Mouse (Mus musculus): ENCODE results near the gene Hdac10.

The Hdac10 gene

GRCm38 (mm10) chr15:89128382-89129350 is at the start of gene Hdac10:
Gene Hdac10, minus strand, starts transcription at chr15:89128700.
- DNase-seq = peak; percentile 99

DNA sequence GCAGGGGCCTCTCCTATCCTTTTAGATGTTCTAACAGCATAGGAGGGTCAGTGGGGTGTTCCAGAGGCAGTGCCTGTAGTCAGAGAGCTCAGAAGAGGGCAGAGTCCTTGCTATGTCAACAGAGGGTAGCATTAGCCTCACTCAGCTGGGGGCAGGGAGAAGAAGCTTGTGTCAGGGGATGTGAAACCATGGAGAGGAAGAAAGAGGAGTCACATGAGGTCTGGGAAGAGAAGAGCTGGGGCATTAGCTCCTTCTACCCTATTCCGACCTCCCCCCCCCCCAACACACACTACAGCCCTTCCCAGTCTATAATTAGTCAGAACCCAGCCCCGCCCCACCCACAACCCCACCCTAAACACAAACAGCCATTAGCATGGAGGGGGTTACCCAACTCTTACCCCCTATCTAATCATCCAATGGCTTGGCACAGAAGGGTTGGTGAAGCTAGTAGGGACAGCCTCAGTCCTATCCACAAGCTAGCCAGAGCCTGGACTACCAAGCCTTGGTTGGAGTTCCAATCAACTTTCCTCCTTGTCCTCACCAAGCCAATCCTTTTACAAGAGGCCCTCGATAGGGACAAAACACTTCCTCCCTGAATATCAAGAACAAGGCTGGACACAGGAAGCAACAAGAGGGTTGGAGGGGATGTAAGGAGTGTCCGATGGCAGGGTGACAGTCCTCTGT is 49.2 kb upstream of the Hdac10 start:
- peak; percentile 97 for DNase-seq

- peak; percentile 99 for DNase-seq
Observed at GRCm38 (mm10) chr15:89177121-89177520, 48.6 kb upstream of the Hdac10 start.

- no peak for DNase-seq
Observed at GRCm38 (mm10) chr15:89175411-89176155, 47.1 kb upstream of the Hdac10 start.

DNA sequence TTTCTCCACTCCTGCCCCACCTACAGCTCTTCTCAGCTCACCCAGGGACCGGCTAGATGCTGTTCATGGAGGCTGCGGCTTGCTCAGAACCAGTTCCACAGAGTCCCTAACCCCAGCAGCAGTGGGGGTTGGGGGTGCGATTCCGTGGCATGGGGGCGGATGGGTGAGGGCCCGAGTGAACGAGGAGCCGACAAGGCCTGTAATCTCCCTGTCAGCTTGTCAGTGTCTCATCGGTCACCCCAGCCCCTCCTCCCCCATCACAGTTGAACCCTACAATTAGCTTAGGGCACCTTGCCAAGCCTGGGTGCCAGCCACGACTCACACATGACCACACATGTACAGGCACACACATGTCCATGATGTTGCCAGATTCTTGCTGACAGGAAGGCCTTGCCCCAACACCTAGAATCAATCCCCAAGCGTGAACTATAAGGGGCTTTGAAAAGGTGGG is 46.4 kb upstream of the Hdac10 start:
- DNase-seq = no peak

GRCm38 (mm10) chr15:89173906-89174214 is 45.4 kb upstream of the Hdac10 start:
- peak; percentile 98 for DNase-seq

GRCm38 (mm10) chr15:89173024-89173905 is 44.8 kb upstream of the Hdac10 start:
- DNase-seq = peak; percentile 96

GRCm38 (mm10) chr15:89172276-89172935 is 43.9 kb upstream of the Hdac10 start:
- peak; percentile 96 for DNase-seq

DNA sequence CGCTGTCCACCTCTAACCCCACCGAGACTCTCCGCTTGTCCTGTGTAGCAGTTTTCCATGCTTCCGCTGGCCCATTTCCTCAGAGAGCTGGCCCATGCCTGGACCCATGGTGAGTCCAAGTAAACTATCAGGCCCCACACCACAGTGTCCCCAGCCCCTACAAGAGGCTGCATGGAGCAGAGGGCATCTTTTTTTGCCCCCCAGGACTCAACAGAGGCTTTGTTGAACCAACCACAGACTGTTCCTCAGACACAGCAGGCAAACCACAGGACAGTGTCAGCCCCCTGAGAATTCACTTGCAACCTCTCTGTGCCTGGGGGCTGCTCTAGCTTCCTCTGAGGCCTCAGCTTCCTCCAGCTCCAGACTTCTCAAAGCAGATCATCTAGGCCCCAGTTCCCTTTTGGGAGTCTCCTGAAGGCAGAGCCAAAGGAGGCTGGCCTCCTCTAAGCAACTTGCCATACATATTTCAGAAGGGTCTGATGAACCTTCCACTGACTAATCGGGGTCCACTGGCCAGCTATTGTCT is 43.1 kb upstream of the Hdac10 start:
- DNase-seq = peak; percentile 95

- DNase-seq = peak; percentile 97
Observed at GRCm38 (mm10) chr15:89170102-89170501, 41.6 kb upstream of the Hdac10 start.

- DNase-seq = peak; percentile 99
Observed at GRCm38 (mm10) chr15:89169431-89169830, 40.9 kb upstream of the Hdac10 start.

DNA sequence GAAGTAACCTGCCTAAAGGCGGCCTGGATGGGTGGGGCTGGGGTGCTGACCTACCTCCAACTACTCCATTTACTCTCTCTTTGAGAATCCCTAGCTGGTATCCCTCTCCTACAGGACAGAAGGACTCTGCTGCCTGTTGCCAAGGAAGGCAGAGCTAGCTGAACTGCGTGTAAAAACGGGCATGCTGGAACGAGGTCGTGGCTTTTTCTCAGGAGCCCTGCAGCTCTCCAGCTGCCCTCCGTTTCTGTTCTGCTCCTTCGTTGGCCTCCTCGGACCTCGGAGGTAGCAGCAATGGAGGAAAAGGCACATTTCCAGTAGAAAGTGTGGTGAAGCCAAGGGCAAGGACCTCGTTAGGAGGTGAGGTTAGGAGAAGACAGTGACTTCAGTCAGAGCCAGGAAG is 40.4 kb upstream of the Hdac10 start:
- no peak for DNase-seq

DNA sequence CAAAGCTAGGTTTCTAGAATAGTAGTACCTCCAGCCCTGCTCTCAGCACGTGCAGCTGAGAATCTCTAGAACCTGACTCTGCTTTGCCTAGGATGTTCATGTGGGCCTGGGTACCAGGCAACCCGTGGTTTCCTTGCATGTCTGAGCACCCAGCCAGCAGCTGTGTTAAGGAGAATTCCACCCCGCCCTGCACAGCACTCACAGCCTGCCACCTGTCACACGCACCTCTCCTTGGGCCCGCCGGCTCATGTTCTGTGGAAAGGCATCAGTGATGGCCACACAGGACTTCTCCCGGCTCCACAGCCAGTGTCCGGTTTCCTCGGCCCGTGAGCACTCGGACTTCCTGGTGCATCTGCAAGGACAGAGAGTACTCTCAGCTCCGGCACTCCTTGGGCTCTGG is 37.0 kb upstream of the Hdac10 start:
- no peak for DNase-seq

DNA sequence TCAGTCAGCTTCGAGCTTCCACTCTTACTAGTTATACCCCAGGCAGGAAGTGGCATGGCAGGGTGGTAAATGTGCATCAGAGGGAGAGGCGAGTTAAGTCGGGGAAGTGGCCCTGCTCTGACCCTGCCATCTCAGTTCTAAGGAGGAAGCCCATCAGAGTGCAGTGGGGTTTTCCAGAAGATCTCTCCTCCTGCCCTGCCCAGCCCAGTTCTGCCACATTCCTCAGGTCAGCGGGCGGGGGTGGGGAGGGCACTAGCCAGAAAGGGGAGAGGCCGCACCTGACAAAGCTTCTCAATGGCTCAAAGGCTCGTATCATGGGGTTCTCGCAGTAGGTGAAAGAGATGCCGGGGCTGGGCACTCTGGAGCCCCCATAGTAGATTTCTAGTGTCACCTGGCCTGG is 32.9 kb upstream of the Hdac10 start:
- no peak for DNase-seq

GRCm38 (mm10) chr15:89158516-89158915 is 30.0 kb upstream of the Hdac10 start:
- DNase-seq = no peak

GRCm38 (mm10) chr15:89157954-89158353 is 29.5 kb upstream of the Hdac10 start:
- DNase-seq = peak; percentile 97

DNA sequence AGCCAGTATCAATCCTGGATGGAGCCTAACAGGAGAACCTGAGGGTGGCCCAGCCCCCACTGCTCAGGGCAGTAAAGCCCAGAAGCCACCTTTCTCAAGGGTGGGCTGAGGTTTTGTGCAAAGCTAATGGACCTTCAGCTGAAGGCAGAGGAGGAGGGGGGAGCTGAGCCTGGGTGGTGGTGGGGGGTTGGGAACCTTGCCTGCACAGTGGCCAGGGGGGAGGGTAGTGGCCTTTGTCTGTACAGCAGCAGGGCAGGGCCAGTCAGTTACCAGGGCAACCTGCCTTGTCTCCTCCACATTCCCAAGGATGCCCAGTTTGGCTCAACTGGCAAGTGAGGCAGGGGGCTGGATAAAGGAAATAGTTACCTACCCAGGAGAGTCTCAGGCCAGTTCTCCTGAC is 23.8 kb upstream of the Hdac10 start:
- no peak for DNase-seq

GRCm38 (mm10) chr15:89150041-89150390 is 21.5 kb upstream of the Hdac10 start:
- DNase-seq = no peak

DNA sequence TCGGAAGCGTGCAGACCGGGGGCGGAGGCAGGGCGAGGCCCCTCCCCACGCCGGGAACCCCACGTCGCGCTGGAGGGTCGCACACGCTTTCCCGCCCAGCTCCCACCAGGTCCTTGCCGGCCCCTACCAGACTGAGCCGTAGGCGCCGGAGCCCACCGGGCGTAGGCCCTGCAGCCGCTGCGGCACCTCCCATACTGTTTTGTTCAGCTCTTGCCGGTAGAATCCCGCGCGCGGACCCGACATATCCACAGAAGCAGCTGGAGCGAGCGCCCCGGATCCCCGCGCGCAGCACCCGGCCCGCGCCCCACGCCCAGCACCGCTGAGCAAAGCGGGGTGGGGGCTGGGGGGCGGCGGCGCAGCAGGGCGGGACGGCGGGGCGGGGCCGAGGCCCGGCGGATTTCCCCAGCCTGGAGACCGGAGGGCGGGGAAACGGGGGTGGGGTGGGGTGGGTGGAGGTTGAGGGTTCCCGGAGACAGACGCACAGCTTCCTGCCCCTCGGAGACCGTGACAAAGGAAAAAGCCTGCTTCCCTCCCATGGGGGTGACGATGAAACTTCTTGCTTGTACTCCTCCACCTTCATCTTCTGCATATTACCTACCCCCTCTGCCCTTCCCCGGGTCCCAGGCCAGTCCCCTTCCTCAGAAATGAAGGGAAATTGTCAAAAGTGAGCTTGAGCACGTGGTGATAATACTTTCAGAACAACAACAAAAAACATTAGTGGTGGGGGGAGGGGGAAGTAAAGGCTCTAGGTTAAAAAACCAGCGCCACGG is 21.0 kb upstream of the Hdac10 start, which contains the start of gene Mapk11:
TSS of gene Mapk11 (minus strand) at position 358 of the 770 bp plus-strand sequence.
- peak; percentile 98 for DNase-seq

- no peak for DNase-seq
Observed at GRCm38 (mm10) chr15:89148496-89149270, 20.2 kb upstream of the Hdac10 start.
